Mouse (Mus musculus) heart, embryonic 10.5 days (tissue): Measurements from ENCODE around the gene Faap20. TPM values are rescaled to one million over a fixed set of nuclear protein-coding genes. Genes with fewer than 3 reads are reported as not detected.
"Not testable (repeated sequence)": the region's sequence is repeated elsewhere in the genome, so short reads cannot be mapped to it uniquely, and the experiment has no call there.

ENCODE experiments used
- DNase-seq: peaks from one replicate; pipeline ENCODE4 v3.0.0-alpha.2; 2017; ENCODE audit warnings: low spot score
- H3K27ac ChIP-seq: fragments of 300-500 bp; sonication (generic); 2 replicates; pipeline ENCODE4 v1.5.1; 2016; ENCODE audit warnings: mild to moderate bottlenecking
- H3K27me3 ChIP-seq: fragments of 300-500 bp; sonication (generic); 2 replicates; pipeline ENCODE4 v1.6.1; 2016; ENCODE audit warnings: mild to moderate bottlenecking; ENCODE audit not compliant: poor library complexity, insufficient read depth, severe bottlenecking
- H3K36me3 ChIP-seq: fragments of 300-500 bp; sonication (generic); 2 replicates; pipeline ENCODE4 v1.6.1; 2016; ENCODE audit warnings: mild to moderate bottlenecking, moderate library complexity
- H3K4me1 ChIP-seq: fragments of 300-500 bp; sonication (generic); 2 replicates; pipeline ENCODE4 v1.6.1; 2016; ENCODE audit warnings: mild to moderate bottlenecking
- H3K4me3 ChIP-seq: fragments of 300-500 bp; sonication (generic); 2 replicates; pipeline ENCODE4 v1.5.1; 2016; ENCODE audit warnings: mild to moderate bottlenecking, moderate library complexity
- H3K9me3 ChIP-seq: fragments of 300-500 bp; sonication (generic); 2 replicates; pipeline ENCODE4 v1.6.1; 2016; ENCODE audit warnings: mild to moderate bottlenecking, moderate library complexity
- WGBS: fragments of 180-500 bp; shearing (Covaris S2); methylation state at CpG from one replicate; pipeline ENCODE4 v1.1.7; 2016; 5-methylcytosine and 5-hydroxymethylcytosine counted together
- polyA plus RNA-seq: library from polyadenylated mRNA; unstranded; fragments of >200 nt; fragmentation: Nextera tagmentation; extraction: Ambion mirVana; gene quantifications from 2 replicates; pipeline ENCODE4 v1.2.1, GENCODE M21; 2016

Faap20 gene
- polyA plus RNA-seq, 1 experiment from 2014 or later = 87.4 TPM

- no peaks in the 10 kb centered on the region for H3K36me3 ChIP-seq
- WGBS = 79% methylated on average over 12 of the region's 12 CpGs
- no peaks in the 10 kb centered on the region for H3K9me3 ChIP-seq
- no peak overlapping the region for H3K27ac ChIP-seq
- H3K4me3 ChIP-seq = no peak overlapping the region
- no peaks in the 10 kb centered on the region for H3K27me3 ChIP-seq
- peaks cover 33% of the 10 kb centered on the region for H3K4me1 ChIP-seq
- no peak for DNase-seq
These were observed 6.4 kb upstream of the Faap20 start for GRCm38 (mm10) chr4:155243233-155243632.

- WGBS = 65% methylated on average over 6 of the region's 6 CpGs
- Histone ChIP-seq H3K4me3 (no peak overlapping the region), H3K36me3 (no peaks in the 10 kb centered on the region), H3K27me3 (no peaks in the 10 kb centered on the region), H3K27ac (peak overlapping the region; percentile 43), H3K4me1 (peaks cover 35% of the 10 kb centered on the region), H3K9me3 (no peaks in the 10 kb centered on the region)
- no peak for DNase-seq
These were observed 3.7 kb upstream of the Faap20 start for GRCm38 (mm10) chr4:155245770-155246492.

- Histone ChIP-seq H3K36me3 (no peaks in the 10 kb centered on the region), H3K27me3 (no peaks in the 10 kb centered on the region), H3K4me3 (no peak overlapping the region), H3K9me3 (no peaks in the 10 kb centered on the region), H3K4me1 (peaks cover 37% of the 10 kb centered on the region), H3K27ac (peak overlapping the region; percentile 43)
- 77% methylated on average over 12 of the region's 12 CpGs for WGBS
- peak; percentile 79 for DNase-seq
These were observed 2.9 kb upstream of the Faap20 start for GRCm38 (mm10) chr4:155246691-155247105.

- not testable (repeated sequence) for H3K9me3 ChIP-seq, H3K36me3 ChIP-seq, H3K4me3 ChIP-seq, H3K27me3 ChIP-seq, DNase-seq, H3K27ac ChIP-seq
- WGBS = 91% methylated on average over 3 of the region's 3 CpGs
- H3K4me1 ChIP-seq = peaks cover 34% of the 10 kb centered on the region
These were observed 1.5 kb upstream of the Faap20 start for GRCm38 (mm10) chr4:155248054-155248453.

- peaks cover 11% of the 10 kb centered on the region; the same call in 1 of the 2 replicates for H3K36me3 ChIP-seq
- H3K4me3 ChIP-seq = peak overlapping the region; percentile 68
- H3K9me3 ChIP-seq = no peaks in the 10 kb centered on the region
- peaks cover 34% of the 10 kb centered on the region for H3K4me1 ChIP-seq
- WGBS = under 1% methylated on average over 9 of the region's 9 CpGs
- H3K27ac ChIP-seq = peak overlapping the region; percentile 92
- no peaks in the 10 kb centered on the region for H3K27me3 ChIP-seq
- peak; percentile 97 for DNase-seq
These were observed 350 bp upstream of the Faap20 start for GRCm38 (mm10) chr4:155249257-155249647.

- WGBS = 14% methylated on average over 23 of the region's 23 CpGs
- no peaks in the 10 kb centered on the region for H3K27me3 ChIP-seq
- H3K9me3 ChIP-seq = no peaks in the 10 kb centered on the region
- DNase-seq = no peak
- peak overlapping the region; percentile 68 for H3K4me3 ChIP-seq
- peaks cover 32% of the 10 kb centered on the region for H3K4me1 ChIP-seq
- peak overlapping the region; percentile 92 for H3K27ac ChIP-seq
- peaks cover 13% of the 10 kb centered on the region; the same call in 1 of the 2 replicates for H3K36me3 ChIP-seq
These were observed 937 bp downstream of the Faap20 start for GRCm38 (mm10) chr4:155250361-155251117.

GRCm38 (mm10) chr4:155251147-155251546, 1.5 kb downstream of the Faap20 start:
- DNase-seq = no peak
- Histone ChIP-seq H3K27ac (peak overlapping the region; percentile 92), H3K9me3 (no peaks in the 10 kb centered on the region), H3K4me1 (peaks cover 26% of the 10 kb centered on the region), H3K27me3 (no peaks in the 10 kb centered on the region), H3K36me3 (peaks cover 19% of the 10 kb centered on the region), H3K4me3 (peak overlapping the region; percentile 68)
- 83% methylated on average over 3 of the region's 3 CpGs for WGBS

GRCm38 (mm10) chr4:155252253-155252652, 2.7 kb downstream of the Faap20 start:
- no peak overlapping the region for H3K4me3 ChIP-seq
- H3K27me3 ChIP-seq = no peaks in the 10 kb centered on the region
- H3K4me1 ChIP-seq = peaks cover 17% of the 10 kb centered on the region
- peaks cover 27% of the 10 kb centered on the region for H3K36me3 ChIP-seq
- H3K9me3 ChIP-seq = no peaks in the 10 kb centered on the region
- no peak for DNase-seq
- 88% methylated on average over 6 of the region's 6 CpGs for WGBS
- H3K27ac ChIP-seq = no peak overlapping the region

GRCm38 (mm10) chr4:155264521-155265321, 15.1 kb downstream of the Faap20 start:
- H3K4me1 ChIP-seq = peaks cover 34% of the 10 kb centered on the region
- no peak for DNase-seq
- H3K27me3 ChIP-seq = no peaks in the 10 kb centered on the region
- peaks cover 7% of the 10 kb centered on the region for H3K36me3 ChIP-seq
- no peak overlapping the region for H3K4me3 ChIP-seq
- peaks cover 3% of the 10 kb centered on the region; the same call in 1 of the 2 replicates for H3K9me3 ChIP-seq
- no peak overlapping the region for H3K27ac ChIP-seq
- 86% methylated on average over 3 of the region's 3 CpGs for WGBS

GRCm38 (mm10) chr4:155267047-155267543, 17.5 kb downstream of the Faap20 start:
- Histone ChIP-seq H3K4me1 (peaks cover 34% of the 10 kb centered on the region), H3K36me3 (no peaks in the 10 kb centered on the region; the same call in 1 of the 2 replicates), H3K27me3 (no peaks in the 10 kb centered on the region), H3K4me3 (no peak overlapping the region), H3K27ac (no peak overlapping the region), H3K9me3 (no peaks in the 10 kb centered on the region)
- 66% methylated on average over 7 of the region's 7 CpGs for WGBS
- no peak for DNase-seq

GRCm38 (mm10) chr4:155267639-155268175, 18.1 kb downstream of the Faap20 start:
- Histone ChIP-seq H3K27me3 (no peaks in the 10 kb centered on the region), H3K27ac (no peak overlapping the region), H3K4me1 (peaks cover 34% of the 10 kb centered on the region), H3K9me3 (no peaks in the 10 kb centered on the region), H3K36me3 (no peaks in the 10 kb centered on the region), H3K4me3 (no peak overlapping the region)
- 49% methylated on average over 12 of the region's 12 CpGs for WGBS
- DNase-seq = no peak

- Histone ChIP-seq H3K27ac (no peak overlapping the region), H3K36me3 (no peaks in the 10 kb centered on the region), H3K4me1 (peaks cover 34% of the 10 kb centered on the region), H3K27me3 (no peaks in the 10 kb centered on the region), H3K9me3 (no peaks in the 10 kb centered on the region), H3K4me3 (no peak overlapping the region)
- DNase-seq = peak; percentile 79
- WGBS = 24% methylated on average over 5 of the region's 5 CpGs
These were observed 18.8 kb downstream of the Faap20 start for GRCm38 (mm10) chr4:155268382-155268781.
